ENCODE assay signal across 26 mouse cellular contexts in genomic region chr9:91123208-91123607, GRCm38 (mm10).
DNase-seq lines count a peak whose midpoint lies in the region; ATAC-seq and TF ChIP-seq lines count a peak whose summit lies in the region.
"Had no signal": no experiment of that assay in that cellular context is flagged by ENCODE, and none has a peak within 500 bp of the region (broad histone marks: within the 10 kb centered on the region; RNA-seq: fewer than 3 reads in every experiment).

No protein-coding gene starts in this region.

- no peak for DNase-seq in forebrain, embryonic 14.5 days (ENCODE audit: low spot score)
- DNase-seq in forebrain, embryonic 11.5 days (ENCODE audit: low spot score) = no peak
- DNase-seq in brain, embryonic 14.5 days (ENCODE audit: low read depth) = peak; percentile 38
- peak; percentile 67 for DNase-seq in cerebellum, adult 9-10 months
- no peak for DNase-seq in right cerebral cortex, adult 2 months (ENCODE audit: low spot score in 2 of 2)
- no peak for DNase-seq in kidney, postnatal 36 days
- DNase-seq: adrenal gland, postnatal 25 days; kidney, adult 9 months; kidney, postnatal 4 days; lung, embryonic 14.5 days; thymus, postnatal 36 days had no signal

- H3K27ac ChIP-seq in forebrain, embryonic 14.5 days (ENCODE audit: low read depth, low read length) = no peak overlapping the region
- H3K27ac ChIP-seq in forebrain, embryonic 11.5 days (ENCODE audit: low read depth, low read length) = no peak overlapping the region
- H3K27ac ChIP-seq in forebrain, embryonic 16.5 days (ENCODE audit: low read length) = no peak overlapping the region
- H3K27ac ChIP-seq: embryonic facial prominence, embryonic 10.5 days; heart, embryonic 10.5 days; hindbrain, embryonic 10.5 days; left cerebral cortex, adult 2 months; liver, embryonic 14.5 days; midbrain, embryonic 13.5 days; neural tube, embryonic 13.5 days; stomach, embryonic 15.5 days had no signal

- H3K4me1 ChIP-seq in forebrain, embryonic 14.5 days (ENCODE audit: control insufficient read depth, insufficient read depth, low read length) = no peaks in the 10 kb centered on the region
- no peaks in the 10 kb centered on the region for H3K4me1 ChIP-seq in forebrain, embryonic 11.5 days (replicated peaks; ENCODE audit: control insufficient read depth, insufficient read depth, low read length)
- H3K4me1 ChIP-seq in forebrain, embryonic 16.5 days (replicated peaks; ENCODE audit: control insufficient read depth, insufficient read depth, low read length) = peaks cover 4% of the 10 kb centered on the region
- H3K4me1 ChIP-seq: embryonic facial prominence, embryonic 10.5 days; heart, embryonic 10.5 days; hindbrain, embryonic 10.5 days; megakaryocyte, embryonic 14.5 days; midbrain, embryonic 13.5 days; neural tube, embryonic 13.5 days; stomach, embryonic 15.5 days had no signal

- no peak overlapping the region for H3K4me3 ChIP-seq in forebrain, embryonic 14.5 days (ENCODE audit: low read depth, low read length)
- H3K4me3 ChIP-seq in forebrain, embryonic 11.5 days (ENCODE audit: low read depth, low read length) = no peak overlapping the region
- no peak overlapping the region for H3K4me3 ChIP-seq in forebrain, embryonic 16.5 days (replicated peaks; ENCODE audit: low read length)
- H3K4me3 ChIP-seq: embryonic facial prominence, embryonic 10.5 days; heart, embryonic 10.5 days; hindbrain, embryonic 10.5 days; left cerebral cortex, adult 2 months; megakaryocyte, embryonic 14.5 days; midbrain, embryonic 13.5 days; myocyte; neural tube, embryonic 13.5 days; stomach, embryonic 15.5 days had no signal

- H3K9me3 ChIP-seq in forebrain, embryonic 14.5 days (replicated peaks; ENCODE audit: control insufficient read depth, low read length) = no peaks in the 10 kb centered on the region
- no peaks in the 10 kb centered on the region for H3K9me3 ChIP-seq in forebrain, embryonic 11.5 days (ENCODE audit: control insufficient read depth, low read length)
- H3K9me3 ChIP-seq in forebrain, embryonic 16.5 days (ENCODE audit: control insufficient read depth, low read length) = no peaks in the 10 kb centered on the region
- H3K9me3 ChIP-seq: embryonic facial prominence, embryonic 10.5 days; heart, embryonic 10.5 days; hindbrain, embryonic 10.5 days; midbrain, embryonic 13.5 days; neural tube, embryonic 13.5 days; stomach, embryonic 15.5 days had no signal

- ATAC-seq in forebrain, embryonic 14.5 days = peak; percentile 10; the same call in 1 of the 2 replicates
- ATAC-seq in forebrain, embryonic 11.5 days (replicated peaks; ENCODE audit: low FRiP score) = no peak
- peak; percentile 68 for ATAC-seq in forebrain, embryonic 16.5 days
- no peak for ATAC-seq in monocyte, adult 5-6 weeks (replicated peaks; ENCODE audit: insufficient number of reproducible peaks, low FRiP score, low TSS enrichment, poor library complexity, severe bottlenecking)
- ATAC-seq: CD4-positive, CD25-positive, alpha-beta regulatory T cell, adult 4 months; hindbrain, embryonic 16.5 days; intestine, embryonic 16.5 days; midbrain, embryonic 13.5 days had no signal

- no peaks in the 10 kb centered on the region for H3K36me3 ChIP-seq in forebrain, embryonic 14.5 days (ENCODE audit: control insufficient read depth, insufficient read depth, low read length)
- H3K36me3 ChIP-seq in forebrain, embryonic 11.5 days (ENCODE audit: control insufficient read depth, insufficient read depth, low read length) = no peaks in the 10 kb centered on the region
- no peaks in the 10 kb centered on the region for H3K36me3 ChIP-seq in forebrain, embryonic 16.5 days (ENCODE audit: control insufficient read depth, insufficient read depth)
- H3K36me3 ChIP-seq: embryonic facial prominence, embryonic 10.5 days; heart, embryonic 10.5 days; hindbrain, embryonic 10.5 days; midbrain, embryonic 13.5 days; neural tube, embryonic 13.5 days; stomach, embryonic 15.5 days had no signal

- H3K4me2 ChIP-seq in forebrain, embryonic 14.5 days (ENCODE audit: low read length) = no peak overlapping the region
- H3K4me2 ChIP-seq in forebrain, embryonic 11.5 days (ENCODE audit: low read depth, low read length, severe bottlenecking) = no peak overlapping the region
- H3K4me2 ChIP-seq in forebrain, embryonic 16.5 days (ENCODE audit: low read length) = no peak overlapping the region
- H3K4me2 ChIP-seq: lung, embryonic 14.5 days; midbrain, embryonic 13.5 days; neural tube, embryonic 13.5 days; stomach, embryonic 15.5 days had no signal

- H3K27me3 ChIP-seq in forebrain, embryonic 14.5 days (replicated peaks; ENCODE audit: control insufficient read depth, insufficient read depth, low read length) = no peaks in the 10 kb centered on the region
- no peaks in the 10 kb centered on the region for H3K27me3 ChIP-seq in forebrain, embryonic 11.5 days (ENCODE audit: control insufficient read depth, insufficient read depth, low read length)
- H3K27me3 ChIP-seq in forebrain, embryonic 16.5 days (replicated peaks; ENCODE audit: control insufficient read depth, insufficient read depth, low read length) = no peaks in the 10 kb centered on the region
- H3K27me3 ChIP-seq: megakaryocyte, embryonic 14.5 days; midbrain, embryonic 13.5 days; neural tube, embryonic 13.5 days; stomach, embryonic 15.5 days had no signal

- TF ChIP-seq CTCF in brain, embryonic 14.5 days (IDR thresholded peaks at IDR 0.05; ENCODE audit: borderline replicate concordance, extremely low read depth, insufficient read depth, insufficient read length) = no peak

- TF ChIP-seq POLR2A in brain, embryonic 14.5 days (IDR thresholded peaks at IDR 0.05; ENCODE audit: borderline replicate concordance, extremely low read depth, insufficient read depth, insufficient read length, poor library complexity, severe bottlenecking) = no peak

- H3K9ac ChIP-seq in forebrain, embryonic 14.5 days (ENCODE audit: low read length) = no peak overlapping the region
- no peak overlapping the region for H3K9ac ChIP-seq in forebrain, embryonic 11.5 days (ENCODE audit: low read length)
- H3K9ac ChIP-seq in forebrain, embryonic 16.5 days (replicated peaks; ENCODE audit: low read depth, low read length) = no peak overlapping the region
- H3K9ac ChIP-seq: liver, embryonic 14.5 days; lung, embryonic 14.5 days; midbrain, embryonic 13.5 days; neural tube, embryonic 13.5 days; stomach, embryonic 15.5 days had no signal

- 89% methylated on average over 7 of the region's 7 CpGs for WGBS in forebrain, embryonic 14.5 days
- WGBS in forebrain, embryonic 11.5 days = 85% methylated on average over 7 of the region's 7 CpGs
- 91% methylated on average over 7 of the region's 7 CpGs for WGBS in forebrain, embryonic 16.5 days

Comparison
In these comparisons a context has a peak if more than half of its experiments do, and no peak if none do; other contexts are left out.
1. ATAC-seq: peak in forebrain, embryonic 14.5 days (single experiment) and forebrain, embryonic 16.5 days (single experiment); none in forebrain, embryonic 11.5 days (single experiment) and monocyte, adult 5-6 weeks (single experiment).
2. DNase-seq: peak in brain, embryonic 14.5 days (single experiment) and cerebellum, adult 9-10 months (single experiment); none in forebrain, embryonic 14.5 days (single experiment), forebrain, embryonic 11.5 days (single experiment), right cerebral cortex, adult 2 months (0 of 2) and kidney, postnatal 36 days (0 of 2).